Comparison of ENCODE assay signal across 8 mouse cellular contexts in the genomic region with DNA sequence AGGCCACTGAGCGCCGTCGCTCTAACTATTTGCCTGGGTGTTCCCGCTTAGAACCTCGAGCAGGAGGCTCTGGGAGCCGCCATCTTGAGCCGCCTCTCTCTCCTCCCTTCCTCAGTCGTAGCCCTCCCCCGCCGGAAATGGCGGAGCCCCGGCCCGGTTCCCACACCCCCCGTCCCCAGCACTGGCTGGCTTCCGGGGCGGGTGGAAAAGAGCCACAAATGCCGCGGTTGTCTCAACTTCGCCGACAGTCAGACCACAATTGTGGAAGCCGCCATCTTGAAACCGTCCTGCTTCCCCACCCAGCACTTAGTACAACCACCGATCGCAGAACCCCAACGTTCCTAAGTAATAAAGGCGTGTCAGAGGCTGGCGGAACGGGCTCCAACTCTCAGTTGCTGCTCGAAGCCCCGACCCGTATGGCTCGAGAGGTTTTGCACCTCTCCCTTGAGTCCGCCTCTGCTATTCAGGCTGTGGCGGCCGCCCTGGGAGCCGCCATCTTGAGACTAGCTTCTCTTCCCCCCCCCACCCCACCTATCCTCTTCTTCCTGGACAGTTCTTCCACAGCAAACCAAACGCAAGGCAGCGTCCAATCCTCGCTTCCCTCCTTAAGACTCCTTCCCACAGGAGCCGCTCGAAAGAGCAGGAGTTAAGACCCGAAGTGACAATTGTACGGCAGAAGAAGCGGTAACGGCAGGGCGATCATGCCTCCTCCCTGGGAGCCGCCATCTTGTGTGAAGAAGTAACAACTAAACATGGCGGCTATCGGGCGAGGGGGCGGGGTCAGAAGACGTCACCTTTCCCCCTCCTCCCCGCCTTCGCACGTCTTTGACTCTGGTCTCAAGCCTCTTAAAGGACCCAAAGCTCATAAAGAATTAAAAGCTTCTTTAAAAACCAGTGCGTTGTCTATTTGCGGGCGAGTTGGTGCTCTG. TPM values are rescaled to one million over a fixed set of nuclear protein-coding genes. Genes with fewer than 3 reads are reported as not detected.
DNase-seq lines count a peak whose midpoint lies in the region; ATAC-seq lines count a peak whose summit lies in the region.

Hcfc1 (minus strand) TSS at position 110 of the 929 bp plus-strand sequence.

- peaks cover 11% of the 10 kb centered on the region for H3K36me3 ChIP-seq in heart, embryonic 13.5 days
- peaks cover 29% of the 10 kb centered on the region for H3K36me3 ChIP-seq in liver, embryonic 12.5 days
- no peaks in the 10 kb centered on the region for H3K36me3 ChIP-seq in stomach, embryonic 15.5 days

- 10% methylated on average over 57 of the region's 58 CpGs for WGBS in heart, embryonic 13.5 days
- WGBS in liver, embryonic 12.5 days (ENCODE audit: insufficient replicate concordance): 7% methylated on average over 58 of the region's 58 CpGs
- 14% methylated on average over 57 of the region's 58 CpGs for WGBS in stomach, embryonic 15.5 days

- H3K27ac ChIP-seq in heart, embryonic 13.5 days (replicated peaks): peak within 1 kb of the TSS; percentile 99
- H3K27ac ChIP-seq in liver, embryonic 12.5 days: peak within 1 kb of the TSS; percentile 99
- peak within 1 kb of the TSS; percentile 99 for H3K27ac ChIP-seq in stomach, embryonic 15.5 days

- peak; percentile 93 for DNase-seq in CD4-positive helper T cell, adult 2 months (ENCODE audit: low read depth, low spot score)
- peak; percentile 78 for DNase-seq in brain, embryonic 18.5 days (ENCODE audit: low read depth, low spot score)
- peak; percentile 93 for DNase-seq in kidney, postnatal 10 days
- peak; percentile 84 to 90 for DNase-seq in natural killer cell, adult 2 months (ENCODE audit: low spot score in 2 of 2)

- H3K9me3 ChIP-seq in heart, embryonic 13.5 days: no peaks in the 10 kb centered on the region
- no peaks in the 10 kb centered on the region for H3K9me3 ChIP-seq in liver, embryonic 12.5 days (replicated peaks)
- H3K9me3 ChIP-seq in stomach, embryonic 15.5 days: no peaks in the 10 kb centered on the region

- H3K27me3 ChIP-seq in heart, embryonic 13.5 days (replicated peaks): peaks cover 6% of the 10 kb centered on the region
- peaks cover 12% of the 10 kb centered on the region; the same call in 1 of the 2 replicates for H3K27me3 ChIP-seq in liver, embryonic 12.5 days (replicated peaks)
- H3K27me3 ChIP-seq in stomach, embryonic 15.5 days (replicated peaks): no peaks in the 10 kb centered on the region

- peak within 1 kb of the TSS; percentile 65 for H3K4me3 ChIP-seq in heart, embryonic 13.5 days
- peak within 1 kb of the TSS; percentile 82 for H3K4me3 ChIP-seq in liver, embryonic 12.5 days
- H3K4me3 ChIP-seq in stomach, embryonic 15.5 days (replicated peaks): peak within 1 kb of the TSS; percentile 64

- peak within 1 kb of the TSS; percentile 88 for H3K9ac ChIP-seq in heart, embryonic 13.5 days
- H3K9ac ChIP-seq in liver, embryonic 12.5 days: peak within 1 kb of the TSS; percentile 86
- H3K9ac ChIP-seq in stomach, embryonic 15.5 days: peak within 1 kb of the TSS; percentile 56; the same call in 1 of the 2 replicates

- H3K4me1 ChIP-seq in heart, embryonic 13.5 days: peaks cover 27% of the 10 kb centered on the region
- peaks cover 58% of the 10 kb centered on the region for H3K4me1 ChIP-seq in liver, embryonic 12.5 days
- H3K4me1 ChIP-seq in stomach, embryonic 15.5 days: peaks cover 12% of the 10 kb centered on the region; the same call in 1 of the 2 replicates

- ATAC-seq in erythroid progenitor cell, adult 5-6 weeks (replicated peaks; ENCODE audit: low FRiP score, poor library complexity, severe bottlenecking): peak; percentile 51
- peak; percentile 47; the same call in 1 of the 2 replicates for ATAC-seq in heart, embryonic 13.5 days (ENCODE audit: extremely low read depth, insufficient number of reproducible peaks, low FRiP score, low TSS enrichment)
- peak; percentile 42 for ATAC-seq in liver, embryonic 12.5 days
- peak; percentile 71 for ATAC-seq in stomach, embryonic 15.5 days (ENCODE audit: insufficient read depth, low FRiP score, low read depth)

- H3K4me2 ChIP-seq in heart, embryonic 13.5 days: peak within 1 kb of the TSS; percentile 75
- peak within 1 kb of the TSS; percentile 78 for H3K4me2 ChIP-seq in liver, embryonic 12.5 days
- H3K4me2 ChIP-seq in stomach, embryonic 15.5 days: peak within 1 kb of the TSS; percentile 62

RNA-seq across cellular contexts. Expression of gene Hcfc1, which starts in this region (rescaled TPM):
- total RNA-seq in erythroid progenitor cell, adult 5-6 weeks (2015; ENCODE audit: low replicate concordance): 192 and 209 TPM in 2 replicates
- total RNA-seq in erythroid progenitor cell, adult 5-6 weeks (2017; ENCODE audit: low replicate concordance): 123 and 145 TPM in 2 replicates
- polyA plus RNA-seq in heart, embryonic 13.5 days (2015; fragmentation: Nextera tagmentation; extraction: Ambion mirVana): 31.7 and 34.3 TPM in 2 replicates
- 51.8 and 59.7 TPM in 2 replicates for polyA plus RNA-seq in liver, embryonic 12.5 days (2016; fragmentation: Nextera tagmentation; extraction: Ambion mirVana)
- 40.8 and 46.8 TPM in 2 replicates for polyA plus RNA-seq in stomach, embryonic 15.5 days (2015; fragmentation: Nextera tagmentation; extraction: Ambion mirVana)

Comparison
In these comparisons a context has a peak if more than half of its experiments do, and no peak if none do; other contexts are left out.
1. Peak in every context shown above with its lines: DNase-seq, ATAC-seq, H3K4me3 ChIP-seq and H3K27ac ChIP-seq.